Mouse (Mus musculus): ENCODE data around the gene Cabin1.
"Not testable (repeated sequence)": the region's sequence is repeated elsewhere in the genome, so short reads cannot be mapped to it uniquely, and the experiment has no call there.

Gene Cabin1

DNA sequence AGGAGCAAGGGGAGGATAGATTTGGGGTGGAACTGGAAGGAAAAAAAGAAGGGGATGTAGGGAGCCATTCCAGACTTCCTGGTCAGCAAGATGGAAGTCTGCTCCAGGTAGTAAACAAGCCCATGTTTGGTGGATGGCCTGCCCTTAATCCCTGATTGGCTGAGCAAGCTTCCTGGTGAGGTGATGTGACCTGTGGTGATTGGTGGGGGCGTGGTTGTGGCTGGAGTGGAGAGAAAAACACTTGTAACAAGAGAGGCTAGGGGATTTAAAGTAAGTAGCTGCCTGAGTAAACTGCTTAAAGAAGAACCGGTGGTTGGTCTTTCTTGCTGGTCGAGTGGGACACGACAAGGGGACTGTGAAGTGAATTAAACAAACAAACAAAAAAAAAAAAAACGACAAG lies 3.6 kb upstream of the Cabin1 start:
- DNase-seq (ENCODE audit: low spot score in 2 of 2) = not testable (repeated sequence)

- no peak for DNase-seq (ENCODE audit: low spot score in 2 of 2)
Observed at GRCm38 (mm10) chr10:75766856-75767255, 2.7 kb upstream of the Cabin1 start.

GRCm38 (mm10) chr10:75764519-75765473 lies 655 bp upstream of the Cabin1 start:
- peak; percentile 79 to 91 for DNase-seq (ENCODE audit: low spot score in 2 of 2)

GRCm38 (mm10) chr10:75762413-75762812 lies 1.7 kb downstream of the Cabin1 start:
- peak in 1 of 2 experiments; percentile 49 for DNase-seq (ENCODE audit: low spot score in 2 of 2)

DNA sequence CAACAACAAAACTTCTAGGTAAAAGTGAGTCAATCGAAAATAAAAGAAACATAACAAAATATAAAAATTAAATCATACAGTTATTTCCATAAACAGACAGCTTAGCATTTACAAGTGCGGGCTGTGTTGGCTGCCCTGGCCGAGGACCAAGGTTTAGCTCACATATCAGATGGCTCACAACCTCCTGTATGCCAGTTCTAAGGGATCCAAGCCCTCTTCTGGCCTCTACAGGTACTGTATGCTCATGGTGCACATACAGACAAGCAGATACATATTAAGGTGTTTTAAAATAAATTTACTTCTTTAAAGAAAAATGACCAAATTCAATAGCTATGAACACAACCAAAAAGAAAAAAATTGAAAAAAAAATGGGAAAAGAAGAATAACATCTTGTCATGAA lies 3.8 kb downstream of the Cabin1 start:
- no peak for DNase-seq (ENCODE audit: low spot score in 2 of 2)

GRCm38 (mm10) chr10:75756719-75757118 lies 7.4 kb downstream of the Cabin1 start:
- DNase-seq (ENCODE audit: low spot score in 2 of 2) = no peak

GRCm38 (mm10) chr10:75744017-75744416 lies 20.1 kb downstream of the Cabin1 start:
- DNase-seq (ENCODE audit: low spot score in 2 of 2) = peak; percentile 78 to 88

DNA sequence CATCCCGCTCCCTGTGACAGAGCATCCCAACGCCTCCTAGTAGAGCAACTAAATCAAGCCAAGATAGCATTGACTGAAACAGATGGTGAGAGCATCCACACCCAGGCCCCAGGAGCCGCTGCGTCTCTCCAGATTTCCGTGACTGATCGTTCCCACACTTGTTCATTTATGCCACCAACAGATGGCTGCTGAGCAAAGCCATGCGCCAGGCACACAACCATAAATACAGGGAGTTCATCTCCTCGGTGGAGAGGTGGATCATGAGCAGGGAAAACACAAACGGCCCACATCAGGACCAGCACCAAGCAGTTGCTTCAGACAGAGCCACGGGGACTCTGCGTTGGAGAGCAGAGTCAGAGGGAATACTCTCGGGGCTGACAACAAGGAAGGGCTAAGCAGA lies 20.8 kb downstream of the Cabin1 start:
- no peak for DNase-seq (ENCODE audit: low spot score in 2 of 2)

DNA sequence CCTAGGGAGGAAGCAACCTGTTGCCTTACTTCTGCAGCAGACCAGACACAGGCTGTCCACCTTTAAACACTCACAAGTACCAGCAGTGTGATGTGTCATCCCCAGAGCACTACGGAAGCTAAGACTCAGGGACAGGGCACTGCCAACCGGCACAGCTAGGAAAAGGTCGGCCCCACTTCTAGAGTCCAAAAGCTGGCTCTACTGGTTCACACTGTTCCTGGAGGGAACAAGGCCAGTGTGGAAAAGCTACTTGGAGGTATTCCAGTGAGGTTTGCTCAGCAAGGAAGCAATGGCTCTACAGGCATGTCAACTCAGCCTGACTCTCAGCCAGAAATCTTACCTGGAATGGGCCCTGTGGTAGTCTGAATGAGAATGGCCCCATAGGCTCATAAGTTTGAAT lies 23.3 kb downstream of the Cabin1 start:
- no peak for DNase-seq (ENCODE audit: low spot score in 2 of 2)

GRCm38 (mm10) chr10:75725449-75725848 lies 38.7 kb downstream of the Cabin1 start:
- DNase-seq (ENCODE audit: low spot score in 2 of 2) = no peak

GRCm38 (mm10) chr10:75720215-75720614 lies 43.9 kb downstream of the Cabin1 start:
- DNase-seq (ENCODE audit: low spot score in 2 of 2) = no peak

DNA sequence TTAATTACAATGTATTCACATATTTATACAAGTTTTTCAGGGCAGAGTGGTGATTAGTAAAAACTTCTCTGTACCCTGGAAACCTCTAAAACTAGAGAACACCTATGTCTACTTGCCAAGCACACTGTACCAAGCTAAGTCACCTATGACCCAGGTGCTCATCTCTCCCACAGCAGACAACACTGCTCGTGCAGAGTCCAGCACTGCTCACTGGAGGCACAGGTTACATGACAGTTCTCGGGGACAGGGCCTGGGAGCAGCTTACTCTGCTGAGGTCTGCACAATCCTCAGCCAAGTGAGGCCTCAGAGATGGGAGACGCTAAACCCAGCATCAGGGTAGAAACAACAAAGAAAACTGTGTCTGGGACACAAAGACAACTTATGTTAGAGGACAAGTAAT lies 49.3 kb downstream of the Cabin1 start:
- DNase-seq (ENCODE audit: low spot score in 2 of 2) = no peak

GRCm38 (mm10) chr10:75713026-75713425 lies 51.1 kb downstream of the Cabin1 start:
- DNase-seq (ENCODE audit: low spot score in 2 of 2) = no peak

DNA sequence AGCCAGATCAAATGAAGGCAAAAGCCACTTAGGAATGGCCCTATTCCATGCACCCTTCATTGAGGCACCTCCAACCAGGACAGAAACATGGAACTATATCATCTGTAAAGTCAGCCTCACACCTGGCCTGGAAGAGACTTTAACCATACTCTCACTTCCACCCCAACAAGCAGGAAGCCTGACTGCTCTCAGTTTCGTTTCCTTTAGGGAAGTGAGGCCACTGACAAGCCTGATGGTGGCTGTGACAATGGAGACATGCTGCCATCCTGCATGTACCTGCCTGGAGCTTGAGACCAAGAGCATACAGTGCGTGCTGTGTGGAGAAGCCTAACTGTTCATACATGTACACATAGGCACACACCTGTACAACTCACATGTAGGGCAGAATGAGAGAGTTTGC lies 53.9 kb downstream of the Cabin1 start:
- DNase-seq (ENCODE audit: low spot score in 2 of 2) = peak in 1 of 2 experiments; percentile 42

GRCm38 (mm10) chr10:75709261-75709660 lies 54.9 kb downstream of the Cabin1 start:
- no peak for DNase-seq (ENCODE audit: low spot score in 2 of 2)

DNA sequence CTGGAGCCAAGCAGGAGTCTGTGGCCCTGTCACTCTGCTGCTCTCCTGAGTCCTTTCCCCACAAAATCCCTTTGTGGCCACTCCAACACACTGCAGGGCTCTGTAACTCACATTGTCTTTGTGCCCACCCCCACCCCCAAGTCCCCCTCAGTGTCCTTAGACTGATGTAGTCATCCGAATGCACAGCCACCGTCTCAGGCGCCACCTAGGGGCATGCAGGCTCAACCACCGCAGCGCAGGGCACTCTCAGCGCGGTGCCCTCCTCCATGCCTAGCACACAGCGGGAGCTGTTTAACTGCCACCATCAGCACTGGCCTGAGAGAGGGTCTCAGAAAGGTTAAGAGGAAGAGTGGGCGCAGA lies 55.5 kb downstream of the Cabin1 start:
- DNase-seq (ENCODE audit: low spot score in 2 of 2) = peak in 1 of 2 experiments; percentile 59

DNA sequence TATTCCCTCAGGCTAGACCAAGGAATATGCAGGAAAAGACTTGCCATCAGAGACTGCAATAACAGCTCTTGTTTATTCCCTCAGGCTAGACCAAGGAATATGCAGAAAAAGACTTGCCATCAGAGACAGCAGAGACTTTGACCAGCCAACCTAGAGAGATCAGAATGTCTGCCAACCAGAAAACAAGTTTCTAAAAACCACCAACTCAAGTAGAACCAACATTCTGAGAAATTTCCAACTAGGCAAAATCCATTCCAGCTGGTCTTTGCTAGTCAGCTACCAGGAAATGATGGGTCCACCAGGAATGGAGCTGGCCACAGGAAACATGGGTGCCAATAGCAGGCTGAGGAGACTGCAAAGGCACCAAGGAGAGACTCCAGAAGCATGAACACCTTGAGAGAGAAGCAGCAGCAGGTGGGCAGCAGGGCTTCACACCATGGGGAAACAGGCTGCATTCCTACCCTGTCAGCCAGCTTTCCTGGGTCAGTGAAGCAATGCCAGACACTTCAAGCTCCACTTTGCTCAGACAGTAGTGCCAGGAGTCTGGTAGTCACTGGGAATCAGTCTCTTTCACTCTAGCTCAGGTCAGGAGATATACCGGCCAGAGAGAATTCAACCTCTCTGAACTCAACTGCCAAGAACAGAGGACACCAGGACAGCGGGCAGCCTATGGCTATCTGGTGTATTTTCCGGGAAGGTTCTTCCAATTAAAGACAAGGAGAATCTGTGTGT lies 56.1 kb downstream of the Cabin1 start:
- no peak for DNase-seq (ENCODE audit: low spot score in 2 of 2)

DNA sequence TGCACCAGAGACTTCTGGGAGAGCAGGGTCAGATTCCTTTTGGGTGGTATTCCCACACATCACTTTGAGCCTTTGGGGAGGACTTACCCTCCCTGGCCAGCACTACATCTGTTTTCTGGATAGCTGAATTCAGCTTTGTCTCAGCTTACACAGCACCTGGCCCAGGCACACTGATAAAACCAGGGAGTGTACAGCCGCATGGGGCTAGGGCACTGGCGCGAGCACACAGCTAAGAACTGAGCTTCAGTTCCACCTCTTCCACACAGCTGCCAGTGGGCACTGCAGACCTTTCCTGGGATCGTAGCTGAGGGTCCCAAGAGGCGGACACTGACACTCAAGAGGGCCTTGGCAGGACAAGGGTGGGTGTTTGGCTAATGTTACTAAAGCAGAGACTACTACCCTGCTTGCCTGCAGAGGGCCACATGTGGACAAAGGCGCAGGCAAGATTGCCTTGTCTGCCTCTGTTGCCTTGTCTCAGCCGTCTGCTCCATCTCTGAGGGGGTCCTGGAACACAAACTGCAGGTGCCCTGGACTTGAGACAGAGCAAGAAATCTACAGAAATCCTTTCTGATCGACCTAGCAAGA lies 57.4 kb downstream of the Cabin1 start:
- peak; percentile 53 to 67 for DNase-seq (ENCODE audit: low spot score in 2 of 2)

- DNase-seq (ENCODE audit: low spot score in 2 of 2) = peak; percentile 63 to 66
Observed at GRCm38 (mm10) chr10:75705681-75706400, 58.3 kb downstream of the Cabin1 start.

GRCm38 (mm10) chr10:75704212-75705185 lies 59.6 kb downstream of the Cabin1 start:
- no peak for DNase-seq (ENCODE audit: low spot score in 2 of 2)

DNA sequence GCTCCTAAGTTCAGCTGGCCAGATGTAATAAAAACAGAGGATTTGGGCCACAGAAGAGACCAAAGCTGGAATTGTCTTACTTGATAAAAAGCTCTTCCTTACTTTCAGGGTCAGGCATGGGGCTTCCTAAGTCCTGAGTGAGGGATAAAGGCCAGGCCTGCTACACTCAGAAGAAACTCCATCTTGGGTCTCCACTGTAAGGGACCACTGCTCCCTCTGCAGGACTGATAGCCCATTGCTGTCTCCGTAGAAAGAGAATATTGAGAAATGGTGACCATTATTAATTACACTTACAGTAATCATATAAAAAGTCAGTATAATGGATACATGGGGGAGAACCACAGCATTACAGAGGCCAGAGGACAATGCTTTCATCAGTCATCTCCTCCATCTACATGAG lies 60.6 kb downstream of the Cabin1 start:
- no peak for DNase-seq (ENCODE audit: low spot score in 2 of 2)
